Mouse (Mus musculus): ENCODE results near the gene Ankrd13c. TPM values are rescaled to one million over a fixed set of nuclear protein-coding genes. Genes with fewer than 3 reads are reported as not detected.

Gene Ankrd13c
- polyA plus RNA-seq, 1 experiment from 2014 or later = 21.5 TPM

DNA sequence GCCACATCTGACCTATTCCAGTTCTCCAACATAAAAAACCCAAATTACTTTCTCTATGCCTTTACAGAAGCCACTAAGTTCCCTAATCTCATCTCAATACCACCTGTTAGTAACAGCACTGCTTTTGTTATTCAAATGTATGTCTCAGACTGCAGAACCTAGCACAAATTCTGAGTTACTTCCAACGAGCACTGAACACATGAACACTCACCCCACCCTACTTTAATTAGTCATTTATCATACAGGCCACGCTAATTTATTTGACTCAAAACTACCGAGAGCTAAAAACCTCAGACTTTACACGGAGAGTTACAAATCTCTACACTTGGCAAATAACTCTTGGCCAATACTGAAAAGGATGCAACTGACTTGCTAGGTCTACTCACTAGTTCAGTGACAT, 85.1 kb downstream of the Ankrd13c start:
- Histone ChIP-seq H3K9ac (ENCODE audit: low read length) (peak overlapping the region; percentile 96), H3K36me3 (ENCODE audit: control insufficient read depth, insufficient read depth, low read length) (peaks cover 11% of the 10 kb centered on the region; the same call in 1 of the 2 replicates), H3K4me2 (ENCODE audit: low read length) (peak overlapping the region; percentile 81), H3K27ac (ENCODE audit: low read depth) (peak overlapping the region; percentile 97), H3K9me3 (ENCODE audit: control insufficient read depth, low read length) (no peaks in the 10 kb centered on the region), H3K4me3 (ENCODE audit: low read depth, low read length) (peak overlapping the region; percentile 90), H3K27me3 (replicated peaks; ENCODE audit: control insufficient read depth, insufficient read depth, low read length) (no peaks in the 10 kb centered on the region), H3K4me1 (replicated peaks; ENCODE audit: control insufficient read depth, insufficient read depth, low read length) (peaks cover 19% of the 10 kb centered on the region)
- DNase-seq (ENCODE audit: low spot score) (no peak), ATAC-seq (replicated peaks; ENCODE audit: low FRiP score, low TSS enrichment, low read depth) (no peak)
- 6% methylated on average over 4 of the region's 4 CpGs for WGBS

DNA sequence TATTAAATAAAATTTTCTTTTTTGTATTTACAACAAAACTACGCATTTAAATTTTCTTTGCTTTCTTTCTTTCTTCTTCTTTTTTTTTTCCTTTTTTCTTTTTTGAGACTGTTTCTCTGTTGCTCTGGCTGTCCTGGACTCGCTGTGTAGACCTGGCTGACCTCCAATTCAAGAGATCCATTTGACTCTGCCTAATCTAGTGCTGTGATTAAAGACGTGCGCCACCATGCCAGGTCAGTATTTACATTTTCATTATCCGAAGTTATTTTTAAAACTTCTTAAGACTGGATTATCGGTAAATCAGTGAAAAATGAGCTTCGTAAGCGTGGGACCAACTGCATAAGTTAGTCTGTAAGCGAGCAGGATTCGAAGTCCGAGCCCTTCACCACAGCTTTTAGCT, 88.8 kb downstream of the Ankrd13c start:
- 1% methylated on average over 11 of the region's 11 CpGs for WGBS
- H3K4me1 ChIP-seq (replicated peaks; ENCODE audit: control insufficient read depth, insufficient read depth, low read length) = peaks cover 25% of the 10 kb centered on the region
- peak overlapping the region; percentile 90 for H3K27ac ChIP-seq (ENCODE audit: low read depth)
- peak overlapping the region; percentile 95 for H3K9ac ChIP-seq (ENCODE audit: low read length)
- ATAC-seq (replicated peaks; ENCODE audit: low FRiP score, low TSS enrichment, low read depth) = no peak
- no peaks in the 10 kb centered on the region for H3K27me3 ChIP-seq (replicated peaks; ENCODE audit: control insufficient read depth, insufficient read depth, low read length)
- H3K4me3 ChIP-seq (ENCODE audit: low read depth, low read length) = peak overlapping the region; percentile 97
- DNase-seq (ENCODE audit: low spot score) = no peak
- peak overlapping the region; percentile 93 for H3K4me2 ChIP-seq (ENCODE audit: low read length)
- H3K9me3 ChIP-seq (ENCODE audit: control insufficient read depth, low read length) = no peaks in the 10 kb centered on the region
- H3K36me3 ChIP-seq (ENCODE audit: control insufficient read depth, insufficient read depth, low read length) = no peaks in the 10 kb centered on the region

DNA sequence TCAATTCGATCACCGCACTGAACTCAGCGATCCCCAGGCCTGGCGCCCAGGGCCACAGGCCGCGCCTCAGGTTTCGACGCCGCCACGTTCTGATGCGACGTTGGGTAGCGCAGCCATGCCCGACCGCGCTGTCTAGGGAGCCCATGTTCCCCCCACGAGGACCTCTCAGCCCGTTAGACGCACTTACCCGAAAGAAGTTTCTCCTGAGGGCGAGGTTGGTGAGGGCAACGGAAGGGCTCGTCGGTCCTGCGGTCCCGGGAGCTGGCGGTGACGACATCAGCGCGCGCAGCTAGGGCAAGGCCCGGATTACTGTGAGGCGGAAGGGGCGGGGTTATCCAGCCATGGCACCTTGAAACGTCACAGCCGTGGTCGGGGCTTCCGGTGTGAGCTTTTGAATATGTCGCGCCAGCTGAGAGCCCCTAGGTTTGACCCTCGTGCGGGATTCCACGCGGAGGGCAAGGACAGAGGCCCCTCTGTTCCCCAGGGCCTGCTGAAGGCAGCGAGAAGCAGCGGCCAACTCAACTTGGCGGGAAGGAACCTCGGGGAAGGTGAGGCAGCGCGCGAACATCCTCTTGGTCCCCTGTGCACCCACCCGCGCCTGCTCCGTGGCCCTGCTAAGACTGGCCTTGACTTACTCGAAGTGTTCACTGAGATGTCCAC, 89.4 kb downstream of the Ankrd13c start, which contains the start of the genes Srsf11 and Lrrc40:
TSS of gene Srsf11 (minus strand) at position 311 of the 660 bp plus-strand sequence.
TSS of gene Lrrc40 (plus strand) at position 334 of the 660 bp plus-strand sequence.
- 1% methylated on average over 55 of the region's 55 CpGs for WGBS
- H3K4me2 ChIP-seq (ENCODE audit: low read length) = peak within 1 kb of the TSS; percentile 93
- peaks cover 25% of the 10 kb centered on the region for H3K4me1 ChIP-seq (replicated peaks; ENCODE audit: control insufficient read depth, insufficient read depth, low read length)

DNA sequence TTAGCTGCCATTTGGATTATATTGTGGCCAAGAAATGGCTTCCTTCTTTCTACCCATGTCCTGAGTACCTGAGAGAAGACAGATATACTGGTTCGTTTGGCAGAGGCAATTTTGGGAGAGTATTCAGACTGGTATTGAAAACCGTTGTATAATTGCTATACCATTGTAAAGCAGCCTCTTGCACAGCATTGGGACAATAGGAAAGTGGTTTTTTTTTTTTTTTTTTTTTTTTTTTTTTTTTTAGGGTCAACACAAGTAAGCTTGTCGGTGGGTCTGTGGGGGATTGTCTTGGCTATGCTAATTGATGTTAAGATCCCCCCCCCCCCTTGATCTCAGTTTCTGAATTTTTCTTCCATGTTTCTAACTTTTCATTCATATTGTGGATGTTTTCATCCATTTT, 91.1 kb downstream of the Ankrd13c start:
- H3K36me3 ChIP-seq (ENCODE audit: control insufficient read depth, insufficient read depth, low read length) = no peaks in the 10 kb centered on the region
- no peak overlapping the region for H3K4me2 ChIP-seq (ENCODE audit: low read length)
- H3K4me3 ChIP-seq (ENCODE audit: low read depth, low read length) = no peak overlapping the region
- ATAC-seq (replicated peaks; ENCODE audit: low FRiP score, low TSS enrichment, low read depth) (no peak), DNase-seq (ENCODE audit: low spot score) (no peak)
- no peaks in the 10 kb centered on the region for H3K27me3 ChIP-seq (replicated peaks; ENCODE audit: control insufficient read depth, insufficient read depth, low read length)
- no peak overlapping the region for H3K27ac ChIP-seq (ENCODE audit: low read depth)
- 92% methylated on average over 3 of the region's 3 CpGs for WGBS
- H3K4me1 ChIP-seq (replicated peaks; ENCODE audit: control insufficient read depth, insufficient read depth, low read length) = peaks cover 19% of the 10 kb centered on the region
- no peak overlapping the region for H3K9ac ChIP-seq (ENCODE audit: low read length)
- no peaks in the 10 kb centered on the region for H3K9me3 ChIP-seq (ENCODE audit: control insufficient read depth, low read length)

More for the DNA sequence above, 89.4 kb downstream of the Ankrd13c start, which contains the start of the genes Srsf11 and Lrrc40:
- no peaks in the 10 kb centered on the region for H3K36me3 ChIP-seq (ENCODE audit: control insufficient read depth, insufficient read depth, low read length)
- DNase-seq (ENCODE audit: low spot score) (peak; percentile 98), ATAC-seq (replicated peaks; ENCODE audit: low FRiP score, low TSS enrichment, low read depth) (peak; percentile 95)
- H3K27me3 ChIP-seq (replicated peaks; ENCODE audit: control insufficient read depth, insufficient read depth, low read length) = no peaks in the 10 kb centered on the region
- peak within 1 kb of the TSS; percentile 90 for H3K27ac ChIP-seq (ENCODE audit: low read depth)
- no peaks in the 10 kb centered on the region for H3K9me3 ChIP-seq (ENCODE audit: control insufficient read depth, low read length)
- peak within 1 kb of the TSS; percentile 95 for H3K9ac ChIP-seq (ENCODE audit: low read length)
- H3K4me3 ChIP-seq (ENCODE audit: low read depth, low read length) = peak within 1 kb of the TSS; percentile 97

DNA sequence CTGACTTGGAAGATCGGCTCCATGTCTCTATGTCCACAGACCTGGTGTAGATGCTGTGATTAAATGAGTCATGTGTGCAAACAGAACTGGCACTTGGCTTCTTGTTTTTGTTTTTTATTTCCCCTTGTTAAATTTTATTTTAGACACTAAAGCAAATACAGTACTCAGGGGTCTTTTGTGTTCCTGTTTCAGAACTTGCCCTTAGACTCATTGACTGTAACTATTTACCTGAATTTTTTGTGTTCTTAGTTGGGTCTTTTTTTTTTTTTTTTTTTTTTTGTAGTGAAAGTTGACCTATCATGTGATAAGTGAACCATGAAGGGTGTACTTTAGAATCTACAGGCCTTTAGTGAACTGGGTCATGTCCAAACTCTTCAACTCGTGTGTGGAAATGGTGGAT, 93.7 kb downstream of the Ankrd13c start:
- H3K27me3 ChIP-seq (replicated peaks; ENCODE audit: control insufficient read depth, insufficient read depth, low read length) = no peaks in the 10 kb centered on the region
- no peaks in the 10 kb centered on the region for H3K9me3 ChIP-seq (ENCODE audit: control insufficient read depth, low read length)
- no peaks in the 10 kb centered on the region for H3K36me3 ChIP-seq (ENCODE audit: control insufficient read depth, insufficient read depth, low read length)
- no peak for DNase-seq (ENCODE audit: low spot score)
- H3K27ac ChIP-seq (ENCODE audit: low read depth) = no peak overlapping the region
- no peak overlapping the region for H3K4me2 ChIP-seq (ENCODE audit: low read length)
- H3K4me1 ChIP-seq (replicated peaks; ENCODE audit: control insufficient read depth, insufficient read depth, low read length) = 0 out of 2 replicates have a peak, but pooled peaks cover 5% of the 10 kb centered on the region
- no peak overlapping the region for H3K4me3 ChIP-seq (ENCODE audit: low read depth, low read length)
- H3K9ac ChIP-seq (ENCODE audit: low read length) = no peak overlapping the region
- ATAC-seq (replicated peaks; ENCODE audit: low FRiP score, low TSS enrichment, low read depth) = no peak
- 88% methylated on average over 2 of the region's 2 CpGs for WGBS

DNA sequence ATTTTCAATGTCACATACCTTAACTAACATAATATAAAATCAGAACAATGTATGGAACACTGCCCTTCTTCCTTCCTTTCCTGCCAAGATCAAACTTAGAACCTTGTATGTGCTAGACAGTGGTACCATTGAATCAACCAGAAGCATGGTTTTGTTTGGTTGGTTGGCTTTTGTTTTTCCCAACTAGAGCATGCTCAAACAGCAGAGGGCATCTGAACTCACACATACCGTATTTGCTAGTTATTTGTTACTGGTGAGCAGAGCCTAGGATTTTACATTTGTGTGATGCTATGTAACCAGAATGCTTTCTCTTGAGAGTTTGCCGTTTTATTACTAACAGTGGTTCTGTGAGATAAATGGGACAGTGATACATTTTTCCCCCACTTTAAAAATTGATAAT, 102.5 kb downstream of the Ankrd13c start:
- H3K9ac ChIP-seq (ENCODE audit: low read length) = no peak overlapping the region
- no peaks in the 10 kb centered on the region for H3K27me3 ChIP-seq (replicated peaks; ENCODE audit: control insufficient read depth, insufficient read depth, low read length)
- H3K4me3 ChIP-seq (ENCODE audit: low read depth, low read length) = no peak overlapping the region
- H3K36me3 ChIP-seq (ENCODE audit: control insufficient read depth, insufficient read depth, low read length) = peaks cover 43% of the 10 kb centered on the region
- no peak overlapping the region for H3K4me2 ChIP-seq (ENCODE audit: low read length)
- no peak overlapping the region for H3K27ac ChIP-seq (ENCODE audit: low read depth)
- ATAC-seq (replicated peaks; ENCODE audit: low FRiP score, low TSS enrichment, low read depth) (no peak), DNase-seq (ENCODE audit: low spot score) (no peak)
- WGBS = 86% methylated on average over 2 of the region's 2 CpGs
- H3K4me1 ChIP-seq (replicated peaks; ENCODE audit: control insufficient read depth, insufficient read depth, low read length) = no peaks in the 10 kb centered on the region
- no peaks in the 10 kb centered on the region for H3K9me3 ChIP-seq (ENCODE audit: control insufficient read depth, low read length)

Other genes starting within 250 kb of the Ankrd13c start
- gene Cth, start 22.2 kb upstream of the Ankrd13c start, polyA plus RNA-seq (2014; fragmentation: Nextera tagmentation; extraction: Ambion mirVana) = 25.7 and 26.6 TPM in 2 replicates
- gene Srsf11, start 89.4 kb downstream of the Ankrd13c start, polyA plus RNA-seq (2014; fragmentation: Nextera tagmentation; extraction: Ambion mirVana) = 276 and 295 TPM in 2 replicates
- gene Lrrc40, start 89.4 kb downstream of the Ankrd13c start, polyA plus RNA-seq (2014; fragmentation: Nextera tagmentation; extraction: Ambion mirVana) = 57.7 and 69.4 TPM in 2 replicates